Mouse (Mus musculus) layer of hippocampus, postnatal 10 days (tissue): Measurements from ENCODE around the gene Kif1c. TPM values are rescaled to one million over a fixed set of nuclear protein-coding genes. Genes with fewer than 3 reads are reported as not detected.

ENCODE experiments used
- microRNA-seq, 2 experiments: library from miRNA; unstranded; fragments of <30 nt; microRNA quantifications; one replicate each; pipeline ENCODE4 v1.2.0; 2021
- total RNA-seq, 2 experiments: library from RNA; stranded (reverse); gene quantifications; 2 replicates each; pipeline ENCODE4 v1.2.3; 2021

Kif1c gene
- total RNA-seq, 2 experiments from 2014 or later = 55.9 to 59.9 TPM

Small RNA genes lying within 50 kb of the gene (microRNA-seq; reads per million reads assigned to microRNA genes)
- gene Gm22760 (0 reads per million in 2 experiments), gene Mir6925 (0 to 0.45 reads per million in 2 experiments)

Other genes starting within 250 kb of the Kif1c start
- 10 to 100 TPM; 20.5 TPM for gene Med11, start 248.6 kb upstream of the Kif1c start, total RNA-seq
- 1 to 10 TPM in 1 of 2 experiments, under 1 TPM in 1; 0.96 to 1.1 TPM for gene Zmynd15, start 241.1 kb upstream of the Kif1c start, total RNA-seq
- gene Cxcl16, start 240.6 kb upstream of the Kif1c start, total RNA-seq = under 1 TPM; 0.42 to 0.69 TPM
- gene Tm4sf5, start 195.3 kb upstream of the Kif1c start, total RNA-seq = not detected
- gene Vmo1, start 185.9 kb upstream of the Kif1c start, total RNA-seq = not detected
- not detected for gene Gltpd2, start 181.4 kb upstream of the Kif1c start, total RNA-seq
- 100 to 1,000 TPM; 221 to 229 TPM for gene Psmb6, start 175.2 kb upstream of the Kif1c start, total RNA-seq
- not detected for gene Gm40193, start 167.6 kb upstream of the Kif1c start, total RNA-seq
- gene Pld2, start 160.5 kb upstream of the Kif1c start, total RNA-seq = 10 to 100 TPM; 25.0 to 25.6 TPM
- 100 to 1,000 TPM; 208 to 249 TPM for gene Mink1, start 137.7 kb upstream of the Kif1c start, total RNA-seq
- 1 to 10 TPM in 1 of 2 experiments, not detected in 1; 1.1 TPM for gene 4930544D05Rik, start 84.7 kb upstream of the Kif1c start, total RNA-seq
- gene Chrne, start 81.3 kb upstream of the Kif1c start, total RNA-seq = under 1 TPM in 1 of 2 experiments, not detected in 1; 0.94 TPM
- gene Gp1ba, start 61.4 kb upstream of the Kif1c start, total RNA-seq = not detected
- 10 to 100 TPM; 60.3 to 61.5 TPM for gene Rnf167, start 53.3 kb upstream of the Kif1c start, total RNA-seq
- 100 to 1,000 TPM; 117 to 125 TPM for gene Slc25a11, start 53.1 kb upstream of the Kif1c start, total RNA-seq
- gene Pfn1, start 45.9 kb upstream of the Kif1c start, total RNA-seq = 100 to 1,000 TPM; 364 to 371 TPM
- 10 to 100 TPM in 1 of 2 experiments, 1 to 10 TPM in 1; 5.1 to 10.5 TPM for gene Eno3, start 43.3 kb upstream of the Kif1c start, total RNA-seq
- 10 to 100 TPM; 52.8 to 53.9 TPM for gene Spag7, start 31.1 kb upstream of the Kif1c start, total RNA-seq
- 100 to 1,000 TPM; 183 to 189 TPM for gene Camta2, start 12.4 kb upstream of the Kif1c start, total RNA-seq
- 1 to 10 TPM; 1.4 to 1.8 TPM for gene Inca1, start 393 bp upstream of the Kif1c start, total RNA-seq
- 10 to 100 TPM; 16.2 to 17.4 TPM for gene Zfp3, start 63.7 kb downstream of the Kif1c start, total RNA-seq
- not detected for gene Scimp, start 112.0 kb downstream of the Kif1c start, total RNA-seq
- gene Rabep1, start 144.2 kb downstream of the Kif1c start, total RNA-seq = 100 to 1,000 TPM; 115 to 117 TPM